Mouse (Mus musculus) layer of hippocampus, adult 2 months (tissue): ENCODE measurements at regions not wholly inside any gene's neighbourhood (a gene's known extent, or its start where the extent isn't known, plus 50 kb on each side); places are given as distances from the start of the nearest gene placed in this dataset.

Source experiments
- DNase-seq, 2 experiments: peaks; one replicate each; pipeline ENCODE4 v3.0.0; 2022; ENCODE audit warnings: low spot score in 2 of 2
- H3K27ac ChIP-seq: fragments of 200-600 bp; 2 replicates; pipeline ENCODE4 v1.8.1; 2022
- H3K4me3 ChIP-seq: fragments of 200-600 bp; 2 replicates; pipeline ENCODE4 v1.8.1; 2022; ENCODE audit warnings: mild to moderate bottlenecking
- CTCF ChIP-seq: fragments of 200-600 bp; conservative IDR thresholded peaks from 2 replicates; pipeline ENCODE4 v1.8.1; 2022; ENCODE audit warnings: antibody characterized with exemption, mild to moderate bottlenecking, moderate library complexity

DNA sequence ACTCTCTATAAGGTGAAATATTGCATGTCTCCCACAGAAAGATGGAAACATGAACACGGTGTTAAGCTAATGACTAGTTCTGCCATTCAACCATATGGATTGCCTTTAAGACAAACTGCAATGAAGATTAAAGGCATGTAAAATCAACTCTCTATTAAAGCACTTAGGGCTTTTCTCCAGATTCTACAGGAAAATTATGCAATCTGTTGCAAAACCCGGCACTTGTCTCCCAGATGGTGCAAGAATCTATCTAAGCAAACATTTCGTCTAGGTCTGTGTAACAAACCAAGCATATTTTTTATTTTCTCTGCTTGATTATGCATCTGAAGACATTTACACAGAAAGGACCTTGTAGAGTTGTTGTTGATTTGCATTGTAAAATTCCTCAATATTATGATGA is 1682.9 kb downstream of the Cdh8 start:
- Histone ChIP-seq H3K4me3 (no peak overlapping the region), H3K27ac (peak overlapping the region; percentile 64)
- no peak for TF ChIP-seq CTCF
- DNase-seq: peak; percentile 32 to 55

DNA sequence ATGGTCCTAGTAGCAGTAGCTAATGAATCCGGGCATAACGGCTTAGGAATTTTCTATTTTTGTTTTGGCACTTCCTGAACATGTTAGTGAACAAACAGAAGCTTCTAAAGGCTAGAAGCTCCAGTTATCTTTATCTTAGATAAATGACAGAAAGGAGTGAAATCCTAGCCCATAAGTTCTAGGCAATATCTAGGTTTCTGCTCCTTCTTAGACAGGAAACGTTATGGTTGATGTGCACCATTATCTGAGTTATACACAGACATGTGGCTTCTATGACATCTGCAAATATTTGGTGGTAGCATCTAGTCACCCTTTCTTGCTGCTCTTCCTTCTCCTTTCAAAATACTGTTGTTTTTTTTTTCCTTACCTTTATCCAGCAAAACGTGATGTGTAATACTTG is 1693.6 kb downstream of the Cdh8 start:
- TF ChIP-seq CTCF: no peak
- H3K4me3 ChIP-seq: no peak overlapping the region
- no peak for DNase-seq

DNA sequence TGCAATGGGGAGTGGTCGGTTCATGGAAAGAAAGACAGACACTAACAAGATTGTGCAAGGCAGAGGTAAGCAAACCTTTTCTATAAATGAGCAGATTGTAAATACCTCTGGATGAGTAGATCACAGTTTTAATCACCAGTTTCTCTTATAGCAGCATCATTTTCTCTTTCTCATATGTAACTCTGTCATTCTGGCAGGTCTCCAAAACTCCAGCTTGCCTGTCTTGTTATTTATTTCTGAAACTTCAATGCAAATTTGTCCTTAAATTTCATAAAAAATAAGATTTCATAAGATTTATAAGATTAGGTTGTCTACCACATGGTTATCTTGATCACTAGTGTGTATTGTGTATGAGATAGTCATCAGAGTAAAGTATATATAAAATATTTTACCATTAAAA is 1714.6 kb downstream of the Cdh8 start:
- TF ChIP-seq CTCF: no peak
- no peak overlapping the region for H3K27ac ChIP-seq
- H3K4me3 ChIP-seq: no peak overlapping the region
- no peak for DNase-seq

More for the DNA sequence above, 1693.6 kb downstream of the Cdh8 start:
- H3K27ac ChIP-seq: no peak overlapping the region

- DNase-seq: no peak
- H3K27ac ChIP-seq: no peak overlapping the region
- H3K4me3 ChIP-seq: no peak overlapping the region
- no peak for TF ChIP-seq CTCF
These were observed 1751.9 kb downstream of the Cdh8 start for GRCm38 (mm10) chr8:97664404-97664803.

DNA sequence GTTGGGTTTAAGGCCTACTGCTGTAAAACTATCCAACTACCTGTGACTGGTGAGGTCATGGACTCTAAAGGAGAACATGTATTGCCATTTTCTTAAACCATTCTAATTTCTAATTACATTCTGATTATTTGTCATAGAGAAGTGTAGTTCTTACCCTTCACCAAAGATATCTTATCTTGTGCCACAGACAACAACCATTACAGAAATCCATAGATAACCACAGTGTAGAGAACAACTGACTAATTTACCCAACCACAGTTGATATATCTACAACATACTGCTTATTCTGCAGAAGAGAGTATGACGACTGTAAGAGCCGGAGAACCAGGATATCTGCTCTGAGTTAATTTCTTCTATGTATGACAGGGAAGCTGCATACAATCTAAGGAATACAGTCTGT is 1754.1 kb downstream of the Cdh8 start:
- no peak overlapping the region for H3K4me3 ChIP-seq
- no peak for DNase-seq
- no peak overlapping the region for H3K27ac ChIP-seq
- no peak for TF ChIP-seq CTCF

DNA sequence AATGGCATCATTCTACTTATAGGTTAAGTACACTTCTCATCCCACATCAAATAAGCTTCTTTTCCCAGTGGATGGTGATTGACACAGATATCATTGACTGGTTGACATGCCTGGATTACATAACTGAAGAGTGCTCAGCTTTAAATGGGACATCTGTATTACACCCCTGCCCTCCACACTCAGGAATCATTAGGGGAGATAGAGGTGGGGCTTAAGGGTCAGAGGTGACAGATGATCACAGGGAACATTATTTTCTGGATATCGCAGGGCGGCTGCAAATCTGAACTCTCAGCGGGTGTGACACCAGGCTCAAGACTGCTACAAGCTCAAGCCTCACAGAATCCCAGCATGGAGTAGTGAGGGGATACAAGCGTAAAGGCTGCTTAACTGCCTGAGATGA is 1763.5 kb upstream of the Got2 start:
- no peak overlapping the region for H3K4me3 ChIP-seq
- TF ChIP-seq CTCF: no peak
- no peak overlapping the region for H3K27ac ChIP-seq
- no peak for DNase-seq

DNA sequence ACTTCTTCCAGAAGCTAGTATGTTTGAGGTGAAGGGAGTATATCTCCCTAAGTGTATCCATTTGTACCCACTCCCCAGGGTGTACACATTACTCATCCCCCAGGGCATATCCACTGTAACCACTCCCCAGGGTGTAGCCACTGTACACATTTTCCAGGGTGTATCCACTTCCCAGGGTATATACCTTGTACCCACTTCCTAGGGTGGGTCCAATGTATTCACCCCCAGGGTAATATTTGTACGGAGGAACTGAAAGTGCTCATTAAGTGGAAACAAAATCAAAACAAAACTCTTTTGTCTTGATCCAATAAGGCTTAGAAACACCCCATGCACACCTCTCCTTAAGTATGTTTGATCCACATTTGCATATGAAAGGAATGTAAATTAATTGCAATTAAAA is 1744.6 kb upstream of the Got2 start:
- DNase-seq: no peak
- Histone ChIP-seq H3K4me3 (no peak overlapping the region), H3K27ac (no peak overlapping the region)
- TF ChIP-seq CTCF: no peak
